Mouse (Mus musculus) right cerebral cortex, adult 2 months (tissue): ENCODE results near the gene Map3k4.
"Not testable (repeated sequence)": the region's sequence is repeated elsewhere in the genome, so short reads cannot be mapped to it uniquely, and the experiment has no call there.

Source experiments
- DNase-seq, 2 experiments: peaks; one replicate each; pipeline ENCODE4 v3.0.0; 2021 to 2022; ENCODE audit warnings: low spot score in 2 of 2

Gene Map3k4

DNA sequence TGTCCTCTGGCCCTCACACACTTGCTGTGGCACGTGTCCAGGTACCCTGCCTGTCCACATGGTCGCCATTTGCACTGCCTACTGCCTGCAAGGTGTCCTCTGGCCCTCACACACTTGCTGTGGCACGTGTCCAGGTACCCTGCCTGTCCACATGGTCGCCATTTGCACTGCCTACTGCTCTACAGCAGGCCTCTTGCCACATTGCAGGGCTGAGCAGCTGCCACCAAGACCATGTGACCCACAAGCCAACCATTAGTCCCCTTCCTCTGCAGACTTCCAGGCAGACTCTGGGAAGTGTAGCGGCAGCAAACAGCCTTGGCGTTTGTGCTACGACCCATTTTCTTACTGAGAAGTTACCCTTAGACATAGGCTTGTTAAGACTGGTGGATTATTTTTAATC lies 94.0 kb downstream of the Map3k4 start:
- DNase-seq: not testable (repeated sequence)

DNA sequence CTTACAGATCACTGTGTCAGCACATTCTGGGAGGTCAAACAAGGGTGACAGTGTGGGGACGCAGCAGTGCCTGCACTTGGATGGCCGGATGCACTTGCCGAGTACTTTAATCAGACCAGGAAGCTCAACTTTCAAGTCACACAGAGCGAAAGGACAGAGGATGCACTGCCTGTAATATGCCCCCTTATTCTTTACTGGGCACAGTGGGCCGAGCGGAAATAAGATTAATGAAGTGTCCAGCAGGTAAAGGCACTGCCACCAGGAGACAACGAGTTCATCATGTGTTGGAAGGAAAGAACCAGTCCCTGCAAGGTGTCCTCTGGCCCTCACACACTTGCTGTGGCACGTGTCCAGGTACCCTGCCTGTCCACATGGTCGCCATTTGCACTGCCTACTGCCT lies 94.5 kb downstream of the Map3k4 start:
- DNase-seq: no peak

DNA sequence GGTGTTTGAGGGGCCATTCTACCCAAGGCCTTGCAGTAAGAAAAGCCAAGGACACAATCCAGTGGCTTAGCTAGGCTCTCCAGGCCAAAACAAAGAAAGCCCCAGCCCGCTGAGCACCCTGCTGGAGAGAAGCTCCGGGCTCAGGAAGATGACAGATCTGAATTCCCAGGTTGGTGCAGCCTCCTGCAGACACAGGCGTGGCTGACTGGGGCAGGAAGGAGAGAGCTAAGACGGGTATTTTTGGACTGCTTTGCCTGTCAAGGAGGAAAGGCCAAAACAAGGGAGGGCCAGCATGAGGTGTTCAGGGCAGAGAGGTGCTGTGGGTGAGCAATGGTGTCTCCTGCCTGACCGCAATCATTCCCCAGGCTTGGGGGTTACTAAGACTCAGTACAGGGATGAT lies 94.9 kb downstream of the Map3k4 start:
- DNase-seq: no peak

DNA sequence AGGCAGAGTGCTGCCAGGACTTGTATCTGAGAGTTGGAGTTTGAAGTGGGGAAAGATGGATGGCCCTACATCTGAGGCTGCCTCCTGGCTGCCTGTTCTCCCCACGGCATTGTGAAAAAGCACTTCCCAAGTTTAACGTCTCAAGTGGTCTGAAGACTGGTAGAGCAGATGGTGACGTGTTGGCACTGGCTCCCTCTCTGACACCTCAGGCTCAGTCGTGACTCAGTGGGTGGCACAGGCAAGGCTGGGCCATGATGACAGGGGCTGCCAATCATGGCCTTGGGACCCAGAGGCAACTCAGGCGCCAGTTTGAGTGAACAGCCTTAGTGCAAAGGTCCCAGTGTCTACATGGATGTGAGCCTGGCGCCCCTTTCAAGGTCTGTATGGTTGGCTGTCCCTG lies 96.7 kb downstream of the Map3k4 start:
- DNase-seq: peak; percentile 54 to 65

DNA sequence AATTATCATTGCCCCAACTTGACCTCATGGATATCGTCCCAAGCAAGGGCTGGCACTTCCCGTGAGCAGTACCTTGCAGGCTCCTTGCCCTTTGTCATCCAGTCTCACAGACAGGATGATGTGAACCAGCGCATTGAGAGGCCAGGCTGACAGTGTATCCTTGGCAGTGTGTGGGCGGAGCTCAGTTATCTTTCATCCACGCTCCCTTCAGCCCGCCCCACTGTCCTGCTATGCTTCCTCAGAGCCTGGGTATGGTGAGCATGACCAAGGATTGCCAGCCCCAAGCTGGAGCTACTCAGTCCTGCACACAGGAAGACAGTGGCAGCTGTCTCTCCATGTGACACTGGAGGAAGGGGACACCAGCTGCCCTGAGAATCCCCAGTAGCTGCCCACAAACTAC lies 102.4 kb downstream of the Map3k4 start:
- DNase-seq: no peak

DNA sequence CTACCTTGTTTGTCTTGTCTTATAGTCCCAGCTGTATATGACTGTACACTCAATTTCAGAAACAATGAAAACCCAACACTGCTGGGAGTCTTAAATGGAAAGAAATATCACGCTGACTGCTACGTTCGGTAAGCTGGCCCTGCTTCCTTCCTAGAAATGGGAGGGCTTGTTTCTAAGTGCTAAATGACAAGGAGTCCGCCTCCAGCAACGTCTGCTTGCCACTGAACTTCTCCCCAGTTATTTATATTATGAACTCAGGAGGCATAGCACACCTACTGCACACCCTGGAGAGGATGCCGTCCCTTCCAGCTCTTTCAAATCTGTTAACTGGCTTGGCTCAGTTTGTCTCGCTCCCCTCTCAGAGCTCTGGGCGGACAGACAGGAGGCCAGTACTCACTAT lies 105.2 kb downstream of the Map3k4 start:
- peak; percentile 50 to 62 for DNase-seq

DNA sequence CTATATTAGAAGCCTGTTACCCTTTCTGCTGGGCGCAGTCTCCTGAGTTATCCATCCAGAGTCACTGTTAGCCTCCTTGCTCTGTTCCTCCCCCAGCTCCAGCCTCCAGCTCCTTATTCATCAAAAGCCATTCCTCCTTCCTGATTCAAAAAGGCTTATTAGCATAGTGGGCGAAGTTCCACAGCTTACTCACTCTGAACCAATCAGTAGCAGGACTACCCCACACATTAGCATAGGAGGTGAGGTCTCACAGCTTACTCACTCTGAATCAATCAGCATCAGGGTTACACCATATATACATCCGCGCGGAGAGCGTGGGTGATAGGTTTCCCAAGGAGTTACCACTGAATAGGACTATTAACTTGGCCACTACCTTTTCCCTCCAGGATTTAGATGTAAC lies 106.3 kb downstream of the Map3k4 start:
- peak; percentile 68 to 69 for DNase-seq

DNA sequence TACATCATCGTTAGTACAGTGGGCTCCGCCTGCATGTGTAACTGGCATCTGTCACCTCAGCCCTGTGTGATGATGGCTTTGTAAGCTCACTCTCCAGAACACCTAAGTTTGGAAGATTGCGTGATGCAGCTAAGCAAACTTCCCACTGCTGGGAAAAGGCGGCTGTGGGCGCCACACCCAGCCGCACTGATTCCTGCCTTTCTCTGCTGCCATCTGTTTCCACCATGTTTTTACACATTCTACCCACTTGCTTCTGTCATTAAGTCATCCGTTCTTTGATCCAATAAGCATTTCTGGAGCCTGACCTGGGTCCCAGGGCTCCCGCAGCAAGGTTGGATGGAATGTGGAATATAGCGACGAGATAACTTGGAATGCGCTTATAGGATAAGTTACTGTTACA lies 106.7 kb downstream of the Map3k4 start:
- peak; percentile 34 to 50 for DNase-seq

DNA sequence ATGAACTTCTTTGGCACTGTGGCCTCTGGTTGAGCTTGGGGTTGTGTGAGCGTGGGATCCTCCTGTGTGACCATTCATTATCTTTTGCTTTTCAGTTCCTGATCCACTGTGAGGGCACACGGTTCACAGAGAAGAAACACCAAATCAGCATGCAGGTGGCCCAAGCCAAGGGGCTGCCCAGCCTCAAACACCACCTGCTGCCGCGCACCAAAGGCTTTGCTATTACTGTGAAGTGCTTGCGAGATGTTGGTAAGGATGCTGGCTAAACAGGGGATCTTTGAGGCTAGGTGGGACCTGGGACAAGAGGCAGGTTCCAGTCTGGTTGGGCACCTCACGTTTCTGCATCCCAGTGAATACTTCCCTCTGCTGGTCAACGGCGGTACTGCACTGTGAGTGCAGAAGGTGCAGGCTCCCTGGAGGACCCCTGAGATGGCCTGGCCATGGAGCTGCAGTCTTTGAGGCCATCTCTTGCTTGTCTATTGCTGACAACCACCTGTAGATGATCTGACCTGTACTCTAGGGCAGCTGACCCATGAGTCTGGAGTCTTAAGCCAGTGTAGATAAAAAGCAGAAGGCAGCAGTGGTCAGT lies 108.0 kb downstream of the Map3k4 start:
- DNase-seq: peak; percentile 85 to 89

DNA sequence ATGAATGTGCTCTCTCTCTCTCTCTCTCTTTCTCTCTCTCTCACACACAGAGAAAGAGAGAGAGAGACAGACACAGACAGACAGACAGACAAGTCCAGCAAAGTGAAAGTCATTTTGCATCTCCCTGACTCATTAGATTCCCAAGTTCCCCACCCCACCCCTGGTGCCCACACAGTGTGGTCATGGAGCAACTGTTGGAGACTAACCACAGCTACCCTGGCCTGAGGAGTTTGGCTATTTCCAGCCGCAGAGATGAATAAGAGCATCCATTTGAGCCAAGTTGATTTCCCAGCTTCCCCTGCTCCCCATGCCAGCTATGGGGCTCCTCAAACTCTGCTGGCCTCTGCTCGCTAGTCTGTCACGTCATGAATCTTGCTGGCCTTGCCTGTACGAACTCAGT lies 109.1 kb downstream of the Map3k4 start:
- DNase-seq: no peak

DNA sequence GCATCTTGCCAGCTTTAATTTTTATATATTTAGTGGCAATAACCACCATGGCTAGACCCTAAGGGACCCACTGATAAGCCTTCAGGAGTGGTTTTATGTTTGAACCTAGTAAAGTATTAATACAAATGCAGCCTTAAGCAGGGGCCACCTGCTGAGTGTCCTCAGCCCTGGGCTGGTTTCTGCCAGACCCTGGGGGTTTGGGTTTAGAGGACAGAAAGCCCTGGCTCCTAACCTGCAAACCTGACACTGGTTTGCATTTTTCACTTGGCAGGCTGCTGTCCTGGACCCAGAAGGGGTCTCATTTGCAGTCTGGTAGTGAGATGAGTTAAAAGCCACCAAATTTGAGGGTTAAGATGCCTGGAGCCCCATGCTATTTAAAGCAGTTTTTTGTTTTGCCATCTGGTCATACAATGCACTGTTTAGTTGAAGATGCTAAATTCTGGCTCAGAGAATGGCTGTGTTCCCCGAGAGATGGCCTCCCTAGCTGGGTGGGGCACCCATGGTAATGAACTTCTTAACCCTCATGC lies 111.5 kb downstream of the Map3k4 start:
- no peak for DNase-seq

DNA sequence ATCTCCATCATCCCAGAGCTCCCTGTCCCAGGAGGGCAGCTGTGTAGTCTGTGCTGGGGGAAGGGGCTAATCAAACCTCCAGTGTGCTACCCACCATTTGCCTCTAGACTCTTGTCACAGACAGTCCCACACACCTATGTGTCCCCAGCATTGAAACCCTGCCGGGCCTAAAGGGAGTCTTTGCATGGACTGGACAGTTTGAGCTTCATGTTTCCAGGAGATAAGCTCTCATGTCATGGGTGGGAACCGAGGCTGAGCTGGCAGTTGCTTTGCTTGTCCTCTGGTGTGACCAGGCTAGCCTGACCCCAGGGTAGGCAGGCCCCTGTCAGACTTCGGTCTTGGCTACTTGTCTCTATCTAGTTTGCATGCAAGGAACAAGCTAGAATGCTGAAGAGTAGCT lies 112.3 kb downstream of the Map3k4 start:
- DNase-seq: no peak

DNA sequence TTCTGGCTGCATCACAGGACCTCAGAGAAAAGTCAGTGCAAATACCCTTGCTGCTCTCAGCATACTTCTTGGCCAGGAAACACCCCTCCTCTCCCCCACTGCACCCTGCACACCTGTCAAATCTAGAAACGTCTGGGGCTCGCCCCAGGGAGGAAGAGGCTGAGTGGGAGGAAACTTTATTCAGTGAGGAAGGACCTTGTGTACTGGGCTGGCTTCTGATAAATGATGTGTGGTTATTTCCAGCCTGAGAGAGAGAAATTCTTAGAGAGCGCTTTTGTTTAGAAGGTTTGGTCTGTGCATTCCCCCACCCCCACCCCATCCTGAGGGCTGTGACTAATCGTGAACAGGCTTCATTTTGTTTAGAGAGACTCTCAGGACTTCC lies 112.9 kb downstream of the Map3k4 start:
- DNase-seq: no peak

DNA sequence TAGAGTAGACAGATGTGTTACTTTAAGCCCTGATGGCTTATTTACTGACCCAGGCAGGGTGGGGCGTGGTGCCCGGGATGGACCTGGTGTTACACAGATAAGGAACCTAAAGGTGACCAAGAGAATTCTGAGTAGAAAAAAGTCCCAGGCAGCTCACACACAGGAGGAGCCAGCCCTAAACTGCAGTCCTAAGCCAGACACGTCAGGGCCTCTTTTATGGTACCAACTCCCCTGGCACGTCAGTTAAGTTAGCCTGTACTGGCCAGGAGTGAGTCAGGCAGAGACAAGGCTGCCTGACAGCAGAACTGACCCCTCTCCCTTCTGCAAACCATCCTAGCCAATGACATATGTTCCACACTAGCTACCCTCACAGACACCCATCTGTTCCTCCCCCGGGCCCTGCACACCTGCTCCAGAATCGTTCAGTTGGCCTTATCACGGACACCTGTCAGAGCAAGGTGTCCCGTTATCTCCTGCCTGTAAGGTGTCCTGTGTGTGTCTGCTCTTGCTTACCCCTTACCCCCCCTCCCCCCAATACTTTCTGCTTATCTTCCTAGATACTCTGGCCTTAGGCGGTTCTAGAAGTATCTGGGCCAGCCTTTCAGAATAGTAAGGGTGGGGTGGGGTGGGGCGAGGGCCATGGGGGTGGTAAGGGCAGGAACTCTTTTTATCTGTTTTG lies 113.4 kb downstream of the Map3k4 start:
- DNase-seq: no peak

DNA sequence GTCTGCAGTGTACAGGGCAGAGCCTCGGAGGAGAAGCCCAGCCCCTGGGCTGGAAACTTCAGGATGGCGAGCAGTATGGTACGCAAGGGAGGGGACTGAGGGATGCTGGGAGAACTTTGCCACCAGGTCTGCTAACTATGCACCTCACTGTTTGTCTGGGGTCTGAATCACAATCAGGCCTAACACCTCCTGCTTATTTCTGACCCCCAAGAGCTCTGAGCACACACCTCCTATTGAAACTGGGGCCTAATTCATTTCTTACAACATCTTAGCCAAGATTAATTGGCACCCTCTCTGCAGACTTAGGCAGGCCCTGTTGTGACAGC lies 113.9 kb downstream of the Map3k4 start:
- no peak for DNase-seq

DNA sequence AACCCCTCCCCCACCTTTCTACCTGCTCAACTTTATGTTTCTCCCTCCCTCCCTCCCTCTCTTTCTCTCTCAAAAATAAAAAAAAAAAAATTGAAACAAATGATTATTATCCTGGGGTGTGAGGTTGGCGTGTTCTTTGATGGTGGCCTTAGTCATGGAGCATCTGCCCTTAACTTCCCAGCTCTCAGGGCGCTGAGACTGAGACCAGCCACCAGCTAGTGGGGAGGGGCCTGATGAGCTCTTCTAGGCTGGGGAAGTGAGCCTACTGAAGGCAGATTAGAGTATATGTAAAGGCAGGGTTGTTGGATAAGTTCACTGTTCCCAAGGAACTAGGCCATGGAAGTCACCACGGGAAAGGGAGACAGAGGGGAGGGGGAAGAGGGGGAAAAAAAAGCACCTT lies 114.3 kb downstream of the Map3k4 start:
- DNase-seq: no peak

DNA sequence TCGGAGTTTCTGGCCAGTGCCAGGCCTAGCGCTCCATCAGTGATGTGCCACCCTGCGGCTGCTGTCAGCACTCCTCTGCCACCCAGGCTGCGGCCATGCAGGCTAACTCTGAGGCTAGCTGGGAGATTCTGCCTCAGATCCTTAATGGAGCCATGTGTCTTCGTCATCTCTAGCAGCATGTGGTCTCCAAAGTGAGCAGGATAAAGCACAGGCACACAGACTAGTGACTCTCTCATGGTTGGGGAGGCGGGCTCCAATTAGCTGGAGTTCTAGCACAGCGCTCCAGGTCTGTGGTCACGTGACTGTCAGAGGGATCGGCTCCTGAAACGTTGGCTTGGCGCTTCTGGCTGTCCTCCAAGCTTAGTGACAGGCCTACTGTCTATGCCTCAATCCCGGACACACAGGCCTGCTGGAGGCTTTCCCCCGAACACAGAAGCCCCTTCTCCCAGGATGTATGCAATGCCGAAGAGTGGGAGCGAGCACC lies 115.1 kb downstream of the Map3k4 start:
- no peak for DNase-seq

DNA sequence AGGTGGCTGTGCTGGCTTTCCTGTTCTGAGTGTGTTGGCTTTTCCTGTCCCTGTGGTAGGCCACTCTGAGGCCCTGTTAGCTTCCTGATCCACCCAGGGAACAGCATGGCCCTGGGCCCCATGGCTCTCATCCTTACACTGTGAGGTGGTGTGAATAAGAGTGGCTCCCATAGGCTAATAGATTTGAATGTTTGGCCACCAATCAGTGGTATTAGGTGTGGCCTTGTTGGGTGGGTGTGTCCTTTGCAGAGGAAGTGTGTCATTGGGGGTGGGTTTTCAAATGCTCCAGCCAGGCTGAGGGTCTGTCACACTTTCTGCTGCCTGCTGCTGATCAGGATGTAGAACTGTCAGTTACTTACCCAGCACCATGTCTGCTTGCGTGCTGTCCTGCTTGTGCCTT lies 117.5 kb downstream of the Map3k4 start:
- no peak for DNase-seq

DNA sequence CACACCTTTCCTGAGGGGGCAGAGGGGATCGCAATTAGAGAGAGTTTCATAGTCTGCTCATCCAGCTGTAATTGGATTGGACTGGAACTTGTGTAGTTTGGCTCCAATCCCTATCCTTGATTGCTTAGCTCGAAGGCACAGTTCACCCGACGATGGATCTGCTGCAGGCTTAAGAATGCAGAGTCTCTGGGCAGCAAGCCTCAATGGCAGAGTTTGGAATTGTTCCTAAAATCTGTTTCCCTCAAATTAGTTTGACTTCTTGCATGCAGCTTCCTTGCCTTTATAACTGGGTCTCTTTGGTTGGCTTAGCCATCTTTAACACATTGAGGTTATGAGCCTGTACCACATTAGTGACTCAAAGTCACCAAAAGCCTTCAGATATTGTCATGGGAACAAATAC lies 118.7 kb downstream of the Map3k4 start:
- DNase-seq: no peak

DNA sequence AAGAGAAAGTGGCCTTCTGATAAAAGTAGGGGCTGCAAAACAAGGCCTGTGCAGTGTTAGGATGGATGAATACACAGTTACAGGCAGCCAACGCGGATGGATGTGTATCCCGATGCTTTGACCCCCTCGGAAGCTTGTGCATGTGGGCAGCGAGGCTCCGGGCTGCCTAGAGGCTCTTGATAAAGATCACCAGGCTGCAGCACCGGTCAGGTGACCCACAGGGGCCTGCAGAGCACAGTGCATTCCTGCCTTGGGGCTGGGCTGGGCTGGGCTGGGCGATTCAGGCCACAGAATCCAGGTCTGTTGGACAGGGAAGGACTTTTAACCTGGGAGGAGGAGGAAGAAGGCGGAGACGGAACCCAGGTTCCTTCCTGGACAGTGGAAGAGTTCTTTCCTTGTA lies 123.0 kb downstream of the Map3k4 start:
- no peak for DNase-seq

DNA sequence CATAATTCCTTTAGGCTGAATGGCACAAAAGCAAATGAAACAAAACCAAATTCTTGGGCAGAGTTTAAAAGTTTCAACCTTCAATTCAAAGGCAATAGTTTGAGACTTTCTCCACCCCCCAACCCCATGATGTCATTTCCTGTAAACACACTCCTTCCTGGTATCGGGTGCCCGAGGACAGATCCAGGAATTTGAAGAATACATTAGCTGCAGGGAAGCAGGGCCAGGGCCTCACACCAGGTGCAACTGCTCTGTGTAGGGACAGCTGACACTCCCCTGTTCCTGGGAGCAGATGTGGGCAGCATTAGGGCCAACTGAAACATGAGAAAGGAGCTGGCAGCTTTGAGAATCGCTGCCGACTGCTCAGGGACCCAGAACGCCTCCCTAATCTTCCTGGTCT lies 123.5 kb downstream of the Map3k4 start:
- no peak for DNase-seq

DNA sequence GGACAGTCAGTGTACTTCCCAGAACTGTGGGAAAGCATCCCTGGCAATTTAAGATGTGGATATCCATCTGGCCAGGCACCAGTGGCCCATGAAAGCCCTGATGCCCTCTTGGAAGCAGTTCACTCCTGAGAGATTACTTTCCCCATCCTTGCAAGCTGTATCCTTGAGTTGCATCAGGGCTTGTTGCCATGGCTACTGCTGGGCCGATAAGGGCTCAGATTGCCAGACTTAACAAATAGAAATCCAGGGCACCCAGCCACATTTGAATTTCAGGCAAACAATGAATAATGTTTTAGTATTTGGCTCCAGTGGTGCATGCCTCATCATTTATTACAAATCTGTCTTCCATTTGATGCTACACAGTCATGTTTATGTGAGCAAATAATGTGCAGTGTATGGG lies 130.8 kb downstream of the Map3k4 start:
- DNase-seq: peak; percentile 55 to 71

DNA sequence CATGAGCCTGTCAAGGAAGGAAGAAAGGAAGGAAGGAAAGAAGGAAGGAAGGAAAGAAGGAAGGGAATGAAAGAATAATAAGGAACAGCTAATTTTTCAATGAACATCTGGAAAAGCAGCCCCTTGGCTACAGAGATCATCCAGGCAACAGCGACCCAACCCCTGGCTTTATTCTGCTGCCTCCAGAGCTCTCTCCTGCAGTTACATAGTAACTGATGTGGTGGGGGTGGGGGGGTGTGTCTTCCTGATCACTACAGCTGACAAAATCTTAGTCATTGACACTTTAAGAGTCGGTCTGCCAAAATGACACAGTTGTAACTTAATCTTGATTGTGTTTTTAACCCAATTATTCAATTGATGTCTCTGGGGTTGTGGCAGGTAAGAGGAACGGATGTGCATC lies 132.3 kb downstream of the Map3k4 start:
- no peak for DNase-seq

DNA sequence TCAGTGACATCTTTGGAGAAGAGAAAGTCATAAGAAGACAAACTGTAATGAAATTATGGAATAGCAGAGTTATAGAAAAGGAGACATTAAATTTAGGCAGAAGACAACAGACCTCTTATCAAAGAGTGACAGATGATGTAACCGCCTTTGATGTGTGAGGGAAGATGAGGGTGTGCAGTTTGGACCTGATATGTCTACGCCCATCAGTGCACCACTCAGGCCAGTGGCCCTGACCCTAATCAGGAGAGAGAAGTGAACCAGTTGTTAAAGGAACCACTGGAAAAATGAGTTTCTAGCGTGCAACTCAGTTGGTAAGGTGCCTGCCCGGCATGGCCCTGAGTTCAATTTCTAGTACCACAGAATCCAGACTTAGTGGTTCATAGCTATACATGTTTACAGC lies 132.7 kb downstream of the Map3k4 start:
- no peak for DNase-seq
